Mouse (Mus musculus) layer of hippocampus, postnatal 36 days (tissue): ENCODE measurements around the gene Maml3. TPM values are rescaled to one million over a fixed set of nuclear protein-coding genes. Genes with fewer than 3 reads are reported as not detected.
A peak's percentile ranks its signal among the peaks of the same experiment; 100 is the strongest.

Experiments
- DNase-seq, 2 experiments: peaks; one replicate each; pipeline ENCODE4 v3.0.0; 2022
- total RNA-seq, 2 experiments: library from RNA; stranded (reverse); gene quantifications; 2 replicates each; pipeline ENCODE4 v1.2.3; 2021

Maml3 gene
- total RNA-seq, 2 experiments from 2014 or later: 8.3 to 9.8 TPM

GRCm38 (mm10) chr3:51952728-51953623 is 151.9 kb downstream of the Maml3 start:
- DNase-seq: no peak

GRCm38 (mm10) chr3:51952267-51952666 is 152.6 kb downstream of the Maml3 start:
- no peak for DNase-seq

- DNase-seq: no peak
Measured at GRCm38 (mm10) chr3:51949651-51950050, 155.2 kb downstream of the Maml3 start.

GRCm38 (mm10) chr3:51947168-51947567 is 157.7 kb downstream of the Maml3 start:
- no peak for DNase-seq

GRCm38 (mm10) chr3:51943642-51944041 is 161.2 kb downstream of the Maml3 start:
- no peak for DNase-seq

- DNase-seq: peak; percentile 57 to 60
Measured at GRCm38 (mm10) chr3:51941781-51942180, 163.1 kb downstream of the Maml3 start.

GRCm38 (mm10) chr3:51939864-51940263 is 165.0 kb downstream of the Maml3 start:
- no peak for DNase-seq

- DNase-seq: no peak
Measured at GRCm38 (mm10) chr3:51939054-51939453, 165.8 kb downstream of the Maml3 start.

- DNase-seq: no peak
Measured at GRCm38 (mm10) chr3:51937176-51937575, 167.7 kb downstream of the Maml3 start.

GRCm38 (mm10) chr3:51934531-51935485 is 170.1 kb downstream of the Maml3 start:
- no peak for DNase-seq

- no peak for DNase-seq
Measured at GRCm38 (mm10) chr3:51928188-51928587, 176.7 kb downstream of the Maml3 start.

- DNase-seq: no peak
Measured at GRCm38 (mm10) chr3:51927591-51927990, 177.3 kb downstream of the Maml3 start.

- DNase-seq: no peak
Measured at GRCm38 (mm10) chr3:51927043-51927442, 177.8 kb downstream of the Maml3 start.

- DNase-seq: no peak
Measured at GRCm38 (mm10) chr3:51925758-51926157, 179.1 kb downstream of the Maml3 start.

GRCm38 (mm10) chr3:51924636-51925035 is 180.2 kb downstream of the Maml3 start:
- no peak for DNase-seq

GRCm38 (mm10) chr3:51923800-51924199 is 181.1 kb downstream of the Maml3 start:
- no peak for DNase-seq

GRCm38 (mm10) chr3:51916902-51917301 is 188.0 kb downstream of the Maml3 start:
- no peak for DNase-seq

GRCm38 (mm10) chr3:51916060-51916870 is 188.6 kb downstream of the Maml3 start:
- peak; percentile 59 to 60 for DNase-seq

- no peak for DNase-seq
Measured at GRCm38 (mm10) chr3:51915415-51915814, 189.5 kb downstream of the Maml3 start.

GRCm38 (mm10) chr3:51914900-51915299 is 190.0 kb downstream of the Maml3 start:
- no peak for DNase-seq

- no peak for DNase-seq
Measured at GRCm38 (mm10) chr3:51913498-51913897, 191.4 kb downstream of the Maml3 start.

- DNase-seq: no peak
Measured at GRCm38 (mm10) chr3:51912214-51912613, 192.7 kb downstream of the Maml3 start.
